Mouse (Mus musculus): ENCODE data around the gene Ttc33. TPM values are rescaled to one million over a fixed set of nuclear protein-coding genes. Genes with fewer than 3 reads are reported as not detected.

Ttc33 gene
- total and polyA plus RNA-seq, 3 experiments: 21.0 to 26.2 TPM; not detected in 1

- peaks cover 2% of the 10 kb centered on the region in 2 experiments; a peak in 3 of 4 replicates for H3K36me3 ChIP-seq (ENCODE audit: control insufficient read depth in 1 of 2, insufficient read depth in 2 of 2, low read length in 2 of 2)
- H3K9me3 ChIP-seq (replicated peaks; ENCODE audit: insufficient read depth, low read length): no peaks in the 10 kb centered on the region
- DNase-seq (ENCODE audit: low read depth, low spot score): no peak
- peaks cover 66% of the 10 kb centered on the region for H3K79me2 ChIP-seq (ENCODE audit: control insufficient read depth, insufficient read depth, low read length, poor library complexity)
- no peak overlapping the region for H3K9ac ChIP-seq (ENCODE audit: control insufficient read depth, low read depth, low read length, poor library complexity, severe bottlenecking)
- H3K27me3 ChIP-seq (ENCODE audit: control insufficient read depth in 1 of 2, insufficient read depth in 2 of 2, low read length in 2 of 2): no peaks in the 10 kb centered on the region
- H3K4me3 ChIP-seq (ENCODE audit: control insufficient read depth in 1 of 2, insufficient read depth in 1 of 2, low read depth in 2 of 2, low read length in 2 of 2): no peak overlapping the region
- TF ChIP-seq CTCF (IDR thresholded peaks at IDR 0.05 in 2 of 3, conservative IDR thresholded peaks at IDR 0.05 in 1 of 3; ENCODE audit: control insufficient read depth in 1 of 3, insufficient read depth in 1 of 3, low read depth in 2 of 3, low read length in 3 of 3, poor library complexity in 1 of 3, severe bottlenecking in 1 of 3): no peak
- no peak for TF ChIP-seq ZMIZ1 (IDR thresholded peaks at IDR 0.05; ENCODE audit: low read depth, low read length)
- no peak for TF ChIP-seq EP300 (IDR thresholded peaks at IDR 0.05; ENCODE audit: low read depth in 1 of 2, low read length in 2 of 2)
- TF ChIP-seq JUND (IDR thresholded peaks at IDR 0.05; ENCODE audit: low read depth, low read length): no peak
- TF ChIP-seq USF1 (IDR thresholded peaks at IDR 0.05; ENCODE audit: low read depth, low read length): no peak
- no peak for TF ChIP-seq MAX (IDR thresholded peaks at IDR 0.05; ENCODE audit: low read length)
- no peak for TF ChIP-seq KAT2A (conservative IDR thresholded peaks at IDR 0.05; ENCODE audit: low read depth, low read length)
- no peak for TF ChIP-seq CHD1 (IDR thresholded peaks at IDR 0.05; ENCODE audit: low read depth, low read length)
- TF ChIP-seq BHLHE40 (IDR thresholded peaks at IDR 0.05; ENCODE audit: borderline replicate concordance, low read depth, low read length): no peak
- no peak for TF ChIP-seq RAD21 (IDR thresholded peaks at IDR 0.05; ENCODE audit: low read depth, low read length)
- no peak for TF ChIP-seq TCF12 (IDR thresholded peaks at IDR 0.05; ENCODE audit: low read depth, low read length)
- TF ChIP-seq ZKSCAN1 (IDR thresholded peaks at IDR 0.05; ENCODE audit: low read depth, low read length): no peak
- no peak for TF ChIP-seq GATA1 (IDR thresholded peaks at IDR 0.05; ENCODE audit: low read depth, low read length)
- TF ChIP-seq SMC3 (IDR thresholded peaks at IDR 0.05; ENCODE audit: low read depth, low read length): no peak
- no peak for TF ChIP-seq MYC (IDR thresholded peaks at IDR 0.05; ENCODE audit: low read depth, low read length)
- TF ChIP-seq UBTF (IDR thresholded peaks at IDR 0.05; ENCODE audit: borderline replicate concordance, insufficient read depth, low read depth, low read length): no peak
- TF ChIP-seq ZNF384 (IDR thresholded peaks at IDR 0.05; ENCODE audit: low read depth, low read length): no peak
- H3K27ac ChIP-seq (ENCODE audit: control insufficient read depth, low read depth, low read length): no peak overlapping the region
- H3K4me1 ChIP-seq (ENCODE audit: control insufficient read depth in 1 of 2, insufficient read depth in 2 of 2, low read length in 2 of 2): no peaks in the 10 kb centered on the region
Observed at GRCm38 (mm10) chr15:5155093-5155492, 30.2 kb upstream of the Ttc33 start.

- Histone ChIP-seq H3K9me3 (replicated peaks; ENCODE audit: insufficient read depth, low read length) (no peaks in the 10 kb centered on the region), H3K9ac (ENCODE audit: control insufficient read depth, low read depth, low read length, poor library complexity, severe bottlenecking) (no peak overlapping the region), H3K27ac (ENCODE audit: control insufficient read depth, low read depth, low read length) (no peak overlapping the region), H3K27me3 (ENCODE audit: control insufficient read depth in 1 of 2, insufficient read depth in 2 of 2, low read length in 2 of 2) (no peaks in the 10 kb centered on the region), H3K79me2 (ENCODE audit: control insufficient read depth, insufficient read depth, low read length, poor library complexity) (peaks cover 57% of the 10 kb centered on the region), H3K36me3 (ENCODE audit: control insufficient read depth in 1 of 2, insufficient read depth in 2 of 2, low read length in 2 of 2) (peaks cover 2 to 5% of the 10 kb centered on the region in 2 experiments; a peak in 3 of 4 replicates), H3K4me3 (ENCODE audit: control insufficient read depth in 1 of 2, insufficient read depth in 1 of 2, low read depth in 2 of 2, low read length in 2 of 2) (no peak overlapping the region), H3K4me1 (ENCODE audit: control insufficient read depth in 1 of 2, insufficient read depth in 2 of 2, low read length in 2 of 2) (no peaks in the 10 kb centered on the region)
- no peak for DNase-seq (ENCODE audit: low read depth, low spot score)
- no peak for TF ChIP-seq MXI1 (IDR thresholded peaks at IDR 0.05; ENCODE audit: low read depth, low read length)
- no peak for TF ChIP-seq ZKSCAN1 (IDR thresholded peaks at IDR 0.05; ENCODE audit: low read depth, low read length)
- TF ChIP-seq GATA1 (IDR thresholded peaks at IDR 0.05; ENCODE audit: low read depth, low read length): no peak
- TF ChIP-seq EP300 (IDR thresholded peaks at IDR 0.05; ENCODE audit: low read depth in 1 of 2, low read length in 2 of 2): no peak
- TF ChIP-seq RAD21 (IDR thresholded peaks at IDR 0.05; ENCODE audit: low read depth, low read length): no peak
- no peak for TF ChIP-seq TAL1 (IDR thresholded peaks at IDR 0.05; ENCODE audit: low read length)
- no peak for TF ChIP-seq TCF12 (IDR thresholded peaks at IDR 0.05; ENCODE audit: low read depth, low read length)
Observed at GRCm38 (mm10) chr15:5156355-5156754, 29.0 kb upstream of the Ttc33 start.
